Mouse (Mus musculus): ENCODE results near the gene Cdc42ep4.

Gene Cdc42ep4

GRCm38 (mm10) chr11:113742998-113743397, 8.7 kb downstream of the Cdc42ep4 start:
- ChIA-PET POLR2A (interaction anchor here (0.5 to 3.0 kb wide), 23 partner anchors 8 to 572 kb away, joined by 3 to 22 read pairs (median 4); partner anchors contain the start of genes Cdc42ep4 (in 2 of the 4) and Cpsf4l (in 2 of the 4)), CTCF (interaction anchor here (0.6 to 1.6 kb wide), 25 partner anchors 8 to 1524 kb away, joined by 3 to 8 read pairs (median 3); partner anchors contain the start of genes Cdc42ep4 (in 1 of the 4), Cog1 (in 1 of the 4) and Cpsf4l (in 1 of the 4))

GRCm38 (mm10) chr11:113740100-113740499, 11.6 kb downstream of the Cdc42ep4 start:
- CTCF ChIA-PET = interaction anchor here in 1 of 4 experiments (2.3 kb wide), 1 partner anchor 71 kb away, joined by 8 read pairs; no protein-coding TSS in a partner anchor
- POLR2A ChIA-PET = interaction anchor here in 3 of 4 experiments (1.1 to 3.3 kb wide), 10 partner anchors 9 to 56 kb away, joined by 3 to 70 read pairs (median 21); partner anchors contain the start of genes Cpsf4l (in 2 of the 3), Cdc42ep4 (in 1 of the 3), D11Wsu47e (in 1 of the 3) and Fam104a (in 1 of the 3)

GRCm38 (mm10) chr11:113739213-113739612, 12.5 kb downstream of the Cdc42ep4 start:
- ChIA-PET POLR2A (interaction anchor here (0.5 to 3.3 kb wide), 45 partner anchors 9 to 955 kb away, joined by 3 to 70 read pairs (median 4); partner anchors contain the start of genes Cdc42ep4 (in 3 of the 4), Cpsf4l (in 3 of the 4), D11Wsu47e (in 1 of the 4) and Fam104a (in 1 of the 4)), CTCF (interaction anchor here (0.6 to 2.3 kb wide), 12 partner anchors 9 to 478 kb away, joined by 3 to 8 read pairs (median 4); partner anchors contain the start of gene Cdc42ep4 (in 2 of the 4))

GRCm38 (mm10) chr11:113737912-113738311, 13.8 kb downstream of the Cdc42ep4 start:
- POLR2A ChIA-PET = interaction anchor here in 3 of 4 experiments (0.7 to 3.3 kb wide), 12 partner anchors 8 to 51 kb away, joined by 3 to 70 read pairs (median 18); partner anchors contain the start of genes Cdc42ep4 (in 2 of the 3) and Cpsf4l (in 1 of the 3)
- CTCF ChIA-PET = interaction anchor here in 2 of 4 experiments (1.2 to 2.3 kb wide), 4 partner anchors 8 to 74 kb away, joined by 3 to 8 read pairs (median 4); no protein-coding TSS in a partner anchor

- CTCF ChIA-PET = no interaction called here
- POLR2A ChIA-PET = interaction anchor here in 2 of 4 experiments (1.1 to 3.3 kb wide), 6 partner anchors 9 to 14 kb away, joined by 3 to 70 read pairs (median 26); partner anchors contain the start of gene Cdc42ep4 (in 2 of the 2)
Observed at GRCm38 (mm10) chr11:113737553-113737854, 14.2 kb downstream of the Cdc42ep4 start.

GRCm38 (mm10) chr11:113736848-113737552, 14.7 kb downstream of the Cdc42ep4 start:
- POLR2A ChIA-PET = interaction anchor here in 1 of 4 experiments (2.9 to 3.3 kb wide), 2 partner anchors 8 to 12 kb away, joined by 26 to 31 read pairs; no protein-coding TSS in a partner anchor
- CTCF ChIA-PET = no interaction called here

- ChIA-PET POLR2A (interaction anchor here in 3 of 4 experiments (1.0 to 3.1 kb wide), 6 partner anchors 12 to 76 kb away, joined by 3 to 15 read pairs (median 8); partner anchors contain the start of genes Cdc42ep4 (in 2 of the 3) and Cpsf4l (in 2 of the 3)), CTCF (interaction anchor here in 1 of 4 experiments (1.0 kb wide), 1 partner anchor 75 kb away, joined by 4 read pairs; no protein-coding TSS in a partner anchor)
Observed at GRCm38 (mm10) chr11:113735151-113735550, 16.5 kb downstream of the Cdc42ep4 start.

- CTCF ChIA-PET = interaction anchor here in 2 of 4 experiments (0.6 to 1.4 kb wide), 4 partner anchors 17 to 78 kb away, joined by 3 to 7 read pairs (median 6); no protein-coding TSS in a partner anchor
- POLR2A ChIA-PET = interaction anchor here in 3 of 4 experiments (0.7 to 3.1 kb wide), 14 partner anchors 11 to 78 kb away, joined by 3 to 15 read pairs (median 6); partner anchors contain the start of genes Cdc42ep4 (in 2 of the 3) and Cpsf4l (in 2 of the 3)
Observed at GRCm38 (mm10) chr11:113733631-113734364, 17.9 kb downstream of the Cdc42ep4 start.

- ChIA-PET POLR2A (interaction anchor here in 3 of 4 experiments (0.7 to 6.5 kb wide), 8 partner anchors 11 to 75 kb away, joined by 3 to 76 read pairs (median 4); partner anchors contain the start of genes Cdc42ep4 (in 2 of the 3) and Cpsf4l (in 1 of the 3)), CTCF (interaction anchor here in 2 of 4 experiments (1.0 to 1.3 kb wide), 2 partner anchors 79 kb away, joined by 3 read pairs; no protein-coding TSS in a partner anchor)
Observed at GRCm38 (mm10) chr11:113731945-113732612, 19.6 kb downstream of the Cdc42ep4 start.

GRCm38 (mm10) chr11:113730879-113731278, 20.8 kb downstream of the Cdc42ep4 start:
- CTCF ChIA-PET = interaction anchor here in 2 of 4 experiments (1.0 to 1.3 kb wide), 4 partner anchors 12 to 80 kb away, joined by 3 to 5 read pairs (median 4); partner anchors contain the start of gene Cdc42ep4 (in 1 of the 2)

GRCm38 (mm10) chr11:113729917-113730316, 21.8 kb downstream of the Cdc42ep4 start:
- ChIA-PET POLR2A (interaction anchor here (0.5 to 7.1 kb wide), 28 partner anchors 8 to 81 kb away, joined by 3 to 76 read pairs (median 4); partner anchors contain the start of genes Cdc42ep4 (in 4 of the 4), Cpsf4l (in 3 of the 4), D11Wsu47e (in 1 of the 4) and Fam104a (in 1 of the 4)), CTCF (interaction anchor here in 3 of 4 experiments (0.6 to 3.7 kb wide), 8 partner anchors 9 to 81 kb away, joined by 3 to 18 read pairs (median 4); partner anchors contain the start of gene Cdc42ep4 (in 1 of the 3))

More at GRCm38 (mm10) chr11:113730879-113731278, 20.8 kb downstream of the Cdc42ep4 start:
- POLR2A ChIA-PET = interaction anchor here in 3 of 4 experiments (0.7 to 7.1 kb wide), 13 partner anchors 8 to 22 kb away, joined by 3 to 76 read pairs (median 10); partner anchors contain the start of genes Cdc42ep4 (in 3 of the 3) and Cpsf4l (in 3 of the 3)

GRCm38 (mm10) chr11:113729239-113729638, 22.4 kb downstream of the Cdc42ep4 start:
- ChIA-PET POLR2A (interaction anchor here (0.5 to 7.1 kb wide), 26 partner anchors 9 to 414 kb away, joined by 3 to 76 read pairs (median 4); partner anchors contain the start of genes Cdc42ep4 (in 4 of the 4), Cpsf4l (in 2 of the 4), D11Wsu47e (in 1 of the 4) and Fam104a (in 1 of the 4)), CTCF (interaction anchor here (0.6 to 3.7 kb wide), 11 partner anchors 10 to 104 kb away, joined by 3 to 18 read pairs (median 4); no protein-coding TSS in a partner anchor)

GRCm38 (mm10) chr11:113727992-113728391, 23.7 kb downstream of the Cdc42ep4 start:
- ChIA-PET POLR2A (interaction anchor here in 3 of 4 experiments (0.5 to 7.1 kb wide), 30 partner anchors 10 to 1349 kb away, joined by 3 to 76 read pairs (median 5); partner anchors contain the start of genes Cdc42ep4 (in 3 of the 3), Cpsf4l (in 3 of the 3), D11Wsu47e (in 2 of the 3) and Fam104a (in 2 of the 3)), CTCF (interaction anchor here in 2 of 4 experiments (1.5 to 3.7 kb wide), 5 partner anchors 13 to 84 kb away, joined by 4 to 18 read pairs (median 5); no protein-coding TSS in a partner anchor)

- ChIA-PET CTCF (interaction anchor here in 3 of 4 experiments (0.6 to 3.7 kb wide), 6 partner anchors 12 to 727 kb away, joined by 3 to 18 read pairs (median 4); no protein-coding TSS in a partner anchor), POLR2A (interaction anchor here (0.5 to 7.1 kb wide), 33 partner anchors 9 to 1348 kb away, joined by 3 to 76 read pairs (median 5); partner anchors contain the start of genes Cpsf4l (in 3 of the 4), Cdc42ep4 (in 2 of the 4), D11Wsu47e (in 2 of the 4) and Fam104a (in 2 of the 4))
Observed at GRCm38 (mm10) chr11:113726994-113727888, 24.4 kb downstream of the Cdc42ep4 start.
